Mouse (Mus musculus) granulocyte monocyte progenitor cell, adult 5-6 weeks (primary cell): ENCODE results near the gene Ifngr2. TPM values are rescaled to one million over a fixed set of nuclear protein-coding genes. Genes with fewer than 3 reads are reported as not detected.

Source experiments
- ATAC-seq: replicated peaks from 2 replicates; pipeline ENCODE4 v1.8.0; 2016; ENCODE audit warnings: mild to moderate bottlenecking, moderate TSS enrichment, inconsistent platforms; ENCODE audit not compliant: poor library complexity, severe bottlenecking
- total RNA-seq, 2 experiments: library from RNA; stranded (forward) in 1 of 2; stranded (reverse) in 1 of 2; fragments of 200-712, 200-1000 nt in 1 of 2; fragments of >200 nt in 1 of 2; fragmentation: Nextera tagmentation in 1 of 2; gene quantifications; 2 replicates each; pipeline ENCODE4 v1.2.3; 2014 to 2017

Ifngr2 gene
- total RNA-seq, 2 experiments from 2014 or later, result 13.0 to 29.2 TPM

- no peak for ATAC-seq
Measured at GRCm38 (mm10) chr16:91534888-91535287, 12.0 kb upstream of the Ifngr2 start.

- ATAC-seq, result no peak
Measured at GRCm38 (mm10) chr16:91536372-91536771, 10.5 kb upstream of the Ifngr2 start.

- no peak for ATAC-seq
Measured at GRCm38 (mm10) chr16:91537065-91537464, 9.8 kb upstream of the Ifngr2 start.

- ATAC-seq, result peak; percentile 75
Measured at GRCm38 (mm10) chr16:91538051-91538450, 8.8 kb upstream of the Ifngr2 start.

GRCm38 (mm10) chr16:91538513-91538912 lies 8.4 kb upstream of the Ifngr2 start:
- ATAC-seq, result peak; percentile 63

- no peak for ATAC-seq
Measured at GRCm38 (mm10) chr16:91541573-91542081, 5.2 kb upstream of the Ifngr2 start.

GRCm38 (mm10) chr16:91543619-91544018 lies 3.3 kb upstream of the Ifngr2 start:
- no peak for ATAC-seq

GRCm38 (mm10) chr16:91545597-91546281 lies 1.1 kb upstream of the Ifngr2 start:
- peak; percentile 33 for ATAC-seq

GRCm38 (mm10) chr16:91546391-91546835 lies 459 bp upstream of the Ifngr2 start:
- ATAC-seq, result peak; percentile 77

GRCm38 (mm10) chr16:91547974-91548373 lies 1.1 kb downstream of the Ifngr2 start:
- peak; percentile 50 for ATAC-seq

- no peak for ATAC-seq
Measured at GRCm38 (mm10) chr16:91548586-91548985, 1.7 kb downstream of the Ifngr2 start.

- no peak for ATAC-seq
Measured at GRCm38 (mm10) chr16:91548996-91549395, 2.1 kb downstream of the Ifngr2 start.

GRCm38 (mm10) chr16:91549616-91550015 lies 2.7 kb downstream of the Ifngr2 start:
- no peak for ATAC-seq

GRCm38 (mm10) chr16:91551081-91551524 lies 4.2 kb downstream of the Ifngr2 start:
- no peak for ATAC-seq

- no peak for ATAC-seq
Measured at GRCm38 (mm10) chr16:91552072-91552471, 5.2 kb downstream of the Ifngr2 start.

GRCm38 (mm10) chr16:91553625-91554024 lies 6.8 kb downstream of the Ifngr2 start:
- peak; percentile 59 for ATAC-seq

GRCm38 (mm10) chr16:91555017-91555605 lies 8.2 kb downstream of the Ifngr2 start:
- ATAC-seq, result no peak

- ATAC-seq, result no peak
Measured at GRCm38 (mm10) chr16:91556659-91557058, 9.8 kb downstream of the Ifngr2 start.

GRCm38 (mm10) chr16:91557214-91557613 lies 10.3 kb downstream of the Ifngr2 start:
- ATAC-seq, result no peak

- no peak for ATAC-seq
Measured at GRCm38 (mm10) chr16:91557693-91558092, 10.8 kb downstream of the Ifngr2 start.

GRCm38 (mm10) chr16:91561099-91561498 lies 14.2 kb downstream of the Ifngr2 start:
- peak; percentile 64 for ATAC-seq
